Mouse (Mus musculus) embryo, embryonic 11 days (tissue): ENCODE results near the gene Slc9a3.

Experiments
- DNase-seq: peaks from one replicate; pipeline ENCODE4 v3.0.0-alpha.2; 2015

The Slc9a3 gene

DNA sequence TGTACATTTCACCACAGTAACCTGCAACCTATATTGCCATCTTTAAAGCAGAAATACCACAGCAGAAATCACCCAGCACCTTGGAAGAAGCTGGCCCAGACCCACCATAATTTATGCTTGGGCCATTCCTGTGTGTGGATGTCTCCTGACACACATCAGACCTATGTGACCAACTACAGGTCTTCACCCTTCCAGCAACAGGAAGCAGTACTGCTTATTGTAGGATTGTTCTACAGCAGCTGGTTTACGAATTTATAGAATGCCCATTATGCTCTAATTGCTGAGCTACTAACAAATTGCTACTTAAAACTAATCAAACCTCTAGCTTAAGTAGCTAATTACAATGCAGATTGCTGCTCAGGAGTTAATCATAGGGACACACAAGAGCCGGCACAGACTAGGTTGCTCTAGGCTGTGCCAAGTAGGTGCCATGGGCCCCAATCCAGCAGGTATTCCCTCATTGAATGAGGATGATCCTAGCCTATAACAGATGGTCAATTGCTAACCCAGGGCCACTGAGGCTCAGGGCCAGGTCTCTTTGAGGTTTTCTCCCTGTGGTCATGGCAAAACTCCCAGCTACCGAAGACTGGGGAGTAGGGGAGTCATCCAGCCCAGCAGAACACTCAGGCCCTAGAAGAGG is 24.8 kb downstream of the Slc9a3 start:
- DNase-seq: no peak

DNA sequence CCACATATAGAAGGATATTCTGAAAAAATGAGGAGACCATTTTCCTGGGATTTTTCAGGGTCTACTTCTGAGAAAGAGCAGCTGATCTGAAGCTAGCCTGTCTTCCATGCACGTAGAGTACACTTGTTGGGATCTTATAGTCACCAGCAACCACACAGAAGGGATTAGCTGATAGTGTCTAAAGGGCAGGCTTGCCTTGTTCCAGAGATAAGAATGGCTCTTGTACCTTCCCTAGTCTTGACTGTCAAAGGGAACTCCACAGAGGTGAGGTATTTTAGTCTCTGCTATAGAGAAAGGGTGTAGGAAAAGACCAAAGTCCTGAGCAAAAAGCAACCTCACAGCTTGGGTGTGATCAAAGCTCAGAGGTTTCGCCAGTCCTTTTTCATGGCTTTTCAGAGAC is 26.1 kb downstream of the Slc9a3 start:
- no peak for DNase-seq

DNA sequence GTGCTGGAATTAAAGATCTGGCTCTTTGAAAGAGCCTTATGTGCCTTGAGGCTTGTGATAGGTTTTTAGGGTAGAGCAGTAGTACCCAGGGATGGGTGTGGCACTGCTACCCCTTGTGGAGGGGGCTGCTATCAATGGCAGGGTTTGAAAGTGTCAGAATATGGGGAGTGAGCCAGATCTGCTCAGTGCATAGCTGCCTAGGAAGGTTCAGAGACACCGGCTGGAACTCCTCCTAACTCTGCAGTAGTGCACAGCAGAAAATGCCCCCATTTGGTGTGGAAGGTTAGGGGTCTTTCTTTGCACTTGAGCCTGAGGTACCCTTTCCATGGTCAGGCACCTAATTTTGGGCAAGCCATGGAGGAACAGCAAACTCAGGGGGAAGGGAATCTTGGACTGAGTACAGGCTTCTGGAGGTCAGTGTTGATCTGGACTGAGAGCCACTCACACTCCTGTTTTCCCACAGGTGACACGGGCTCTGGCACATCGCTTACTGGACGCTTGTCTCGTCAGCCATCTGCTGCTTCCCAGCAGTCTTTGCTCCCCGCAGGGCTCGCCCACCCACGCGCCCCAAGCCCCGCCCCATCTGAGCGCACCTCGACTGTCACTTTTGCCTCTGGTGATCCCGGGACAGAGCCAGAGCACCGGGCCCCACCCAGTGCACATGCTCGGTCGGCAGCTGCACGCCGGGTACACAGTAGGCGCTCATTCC is 45.2 kb downstream of the Slc9a3 start:
- peak; percentile 72 for DNase-seq

DNA sequence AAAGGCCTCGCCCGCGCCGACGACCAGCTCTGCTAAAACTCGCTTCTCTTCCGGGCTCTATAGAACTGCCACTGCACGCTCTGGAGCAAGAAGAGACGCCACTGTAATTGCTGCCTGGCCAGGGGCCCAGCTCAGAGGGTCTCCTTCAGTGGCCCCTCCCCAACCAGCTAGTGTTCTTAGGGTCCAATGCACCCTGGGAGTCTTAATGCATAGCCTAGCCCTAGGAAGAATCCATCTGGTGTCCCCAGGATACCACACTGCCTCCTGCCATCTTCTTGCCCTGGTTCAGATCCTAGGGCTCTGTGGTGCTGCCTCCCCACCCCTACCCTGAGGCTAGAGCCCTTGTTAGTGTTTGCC is 45.8 kb downstream of the Slc9a3 start:
- DNase-seq: no peak

DNA sequence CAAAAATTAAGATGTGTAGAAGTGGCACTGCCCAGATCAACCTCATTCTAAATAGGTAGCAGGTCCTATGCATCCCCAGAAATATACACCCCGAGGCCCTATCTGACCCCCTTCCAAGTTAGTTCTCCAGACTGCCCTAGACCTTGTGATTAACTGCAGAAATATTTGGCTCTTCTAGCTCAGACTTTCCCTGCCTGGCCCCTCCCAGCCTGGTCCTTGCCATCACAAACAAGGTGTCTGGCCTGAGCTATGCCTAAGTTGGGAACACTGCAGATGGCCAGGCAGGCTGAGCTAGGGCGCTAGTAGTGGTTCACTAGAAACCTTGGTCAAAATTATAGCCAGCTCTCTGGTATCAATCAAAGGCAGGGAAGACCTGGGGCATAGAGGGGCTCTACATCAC is 46.2 kb downstream of the Slc9a3 start:
- DNase-seq: no peak

DNA sequence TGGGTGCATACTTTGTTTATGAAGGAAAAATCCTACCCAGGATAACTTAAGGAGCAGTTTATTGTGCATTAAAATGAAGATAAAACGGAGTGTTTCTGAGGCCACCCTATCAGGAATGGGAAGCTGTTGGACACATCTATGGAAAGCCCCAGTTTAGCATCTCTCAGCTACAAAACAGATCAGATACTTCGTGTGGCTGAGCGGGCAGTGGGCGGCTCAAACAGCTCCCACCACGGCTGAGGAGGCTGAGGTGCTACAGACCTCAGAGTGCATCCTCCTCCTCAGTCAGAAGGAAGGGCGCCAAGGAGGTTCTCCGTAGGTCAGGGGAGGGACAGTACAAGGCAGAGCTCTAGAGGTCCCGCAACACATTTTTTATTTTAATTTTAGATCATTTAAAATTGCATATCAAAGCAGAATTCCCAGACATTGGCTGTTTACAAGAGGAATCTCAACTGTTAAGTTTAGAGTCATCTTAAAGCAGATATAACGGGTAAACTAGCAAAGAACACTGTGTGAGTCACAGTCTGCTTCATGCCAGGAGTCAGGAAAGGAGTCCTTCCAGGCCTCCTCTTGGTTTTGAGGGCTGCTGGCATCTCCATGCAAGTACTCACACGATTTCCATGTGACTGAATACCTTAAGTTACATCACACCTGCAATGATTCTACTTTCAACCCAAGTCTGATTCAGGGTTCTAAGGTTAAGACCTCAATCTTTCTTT is 48.3 kb downstream of the Slc9a3 start:
- DNase-seq: no peak

DNA sequence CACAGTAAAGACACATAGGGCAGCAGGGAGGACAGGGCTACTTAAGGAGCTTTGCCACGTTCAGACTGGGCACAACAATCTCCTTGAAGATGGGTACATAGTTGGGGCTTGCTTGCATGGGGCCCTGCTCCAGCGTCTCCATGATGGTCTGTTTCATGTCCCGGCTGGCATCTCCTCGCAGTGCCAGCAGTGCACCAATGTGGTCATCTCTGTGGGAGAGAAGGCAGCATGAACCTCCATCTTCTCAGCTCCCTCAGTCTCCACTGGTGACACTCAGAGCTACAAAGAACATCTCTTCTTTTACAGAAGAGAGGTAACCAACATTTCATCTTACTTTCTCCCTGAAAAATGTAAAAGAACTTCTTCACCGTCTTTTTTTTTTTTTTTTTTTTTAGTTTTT is 50.8 kb downstream of the Slc9a3 start:
- no peak for DNase-seq

DNA sequence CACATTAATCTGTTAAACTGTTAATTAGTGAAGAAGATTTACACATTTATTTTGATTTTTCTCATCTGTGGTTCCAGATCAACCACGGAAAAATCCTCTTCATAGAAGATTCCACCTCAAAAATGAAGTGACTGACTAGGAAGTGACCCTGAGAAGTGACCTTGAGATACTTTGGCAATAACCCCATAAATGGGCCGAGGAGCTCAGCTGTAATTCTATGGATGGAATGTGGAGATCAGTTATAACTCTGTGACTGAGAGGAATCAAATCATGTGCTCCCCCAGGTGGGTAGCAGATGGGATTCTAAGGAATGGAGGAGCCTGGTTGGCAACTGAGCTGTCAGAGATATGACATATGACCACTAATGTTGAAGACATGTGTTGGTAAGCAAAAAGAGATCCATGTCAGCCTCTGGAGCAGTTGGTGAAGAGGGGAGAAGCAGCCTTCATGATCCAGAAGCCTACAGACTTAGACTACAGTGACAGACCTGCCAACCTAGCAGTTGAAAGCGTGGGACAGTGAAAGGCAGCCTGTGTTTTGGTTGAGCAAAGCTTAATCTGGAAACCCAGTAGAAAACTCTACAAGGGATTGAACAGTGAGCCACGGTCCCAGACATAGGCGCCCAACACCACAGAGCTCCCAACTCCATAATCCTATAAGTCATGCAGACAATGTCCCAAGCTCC is 61.9 kb downstream of the Slc9a3 start:
- no peak for DNase-seq

DNA sequence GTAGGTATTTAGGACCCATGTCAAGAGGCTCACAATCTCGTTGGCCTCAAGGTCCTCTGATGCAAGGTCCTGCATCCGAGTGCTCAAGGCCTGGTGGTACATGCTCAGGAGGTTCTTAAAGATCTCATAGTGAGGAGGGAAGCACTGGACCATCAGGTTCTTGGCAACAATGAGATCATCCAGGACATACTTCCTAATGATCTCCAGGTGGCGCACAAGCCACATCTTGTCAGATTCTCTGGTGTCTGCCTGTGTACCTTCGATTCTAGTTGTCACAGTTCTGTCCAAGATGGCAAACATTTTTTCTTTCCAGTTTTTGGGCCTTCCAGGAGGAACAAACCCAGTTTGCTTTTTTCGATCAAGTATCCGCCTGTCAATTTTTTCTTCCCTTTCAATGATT is 71.4 kb downstream of the Slc9a3 start:
- peak; percentile 46 for DNase-seq

DNA sequence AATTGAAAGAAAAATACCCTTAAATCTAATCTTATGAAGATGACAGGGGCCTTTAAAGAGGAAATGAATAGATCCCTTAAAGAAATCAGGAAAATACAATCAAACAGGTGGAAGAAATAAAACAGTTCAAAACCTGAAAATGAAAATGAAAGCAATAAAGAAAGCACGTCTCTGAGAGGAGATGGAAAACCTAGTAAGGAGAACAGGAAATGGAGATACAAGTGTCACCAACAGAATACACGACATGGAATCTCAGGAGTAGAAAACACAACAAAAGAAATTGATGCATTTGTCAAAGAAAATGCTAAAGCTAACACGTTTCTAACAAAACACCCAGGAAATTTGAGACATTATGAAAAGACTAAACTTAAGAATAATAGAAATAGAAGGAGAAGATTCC is 75.2 kb downstream of the Slc9a3 start:
- no peak for DNase-seq

DNA sequence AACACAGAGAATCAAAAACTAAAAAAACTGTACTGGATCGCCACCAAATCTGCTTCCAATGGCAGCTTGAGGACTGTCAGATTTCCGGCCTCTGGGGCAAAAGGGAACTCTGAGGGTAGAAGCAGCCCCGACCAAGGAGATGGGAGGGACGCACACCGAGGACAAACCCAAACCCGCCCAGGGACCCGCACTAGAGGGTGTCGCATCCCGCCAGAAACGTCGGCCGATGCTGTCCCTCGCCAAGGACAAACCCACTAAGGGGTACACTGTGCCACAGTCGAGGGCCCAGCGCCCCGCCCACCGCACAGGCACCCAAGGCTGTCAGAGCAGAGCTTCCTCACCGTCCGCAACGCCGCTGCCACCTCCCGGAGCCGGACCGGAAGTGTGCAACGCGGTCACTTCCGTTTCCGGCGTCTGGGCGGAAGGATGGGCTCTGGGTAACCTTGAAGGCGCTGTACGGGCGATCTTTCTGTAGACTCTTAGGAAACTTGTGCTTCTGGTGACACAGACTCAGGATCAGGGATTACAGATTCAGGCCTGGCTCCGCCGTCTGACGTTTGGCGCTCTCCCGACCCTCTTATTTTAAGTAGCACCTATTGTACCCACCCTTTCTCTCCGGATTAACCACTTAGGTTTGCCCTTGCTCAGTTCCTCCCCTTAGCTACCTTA is 87.2 kb downstream of the Slc9a3 start, which contains the start of gene Exoc3:
Exoc3 (minus strand) TSS at position 416 of the 669 bp plus-strand sequence.
- peak; percentile 93 for DNase-seq

DNA sequence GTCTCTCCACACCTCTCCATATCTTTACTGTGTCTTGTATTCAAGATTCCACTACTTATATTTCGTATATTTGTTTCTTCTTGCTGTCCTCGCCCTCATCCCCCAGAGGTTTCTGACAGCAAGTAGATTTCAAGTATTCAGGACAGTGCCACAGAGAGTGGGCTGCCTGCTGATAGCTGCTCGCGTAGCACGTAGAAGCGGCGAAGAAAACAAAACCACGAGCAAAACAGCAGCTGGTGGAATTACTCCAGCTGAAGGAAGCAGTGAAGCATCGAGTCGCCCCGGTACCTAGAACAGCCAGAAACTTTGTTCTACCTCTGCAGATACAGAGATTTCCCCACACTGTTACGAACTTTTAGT is 87.7 kb downstream of the Slc9a3 start:
- DNase-seq: peak; percentile 33

DNA sequence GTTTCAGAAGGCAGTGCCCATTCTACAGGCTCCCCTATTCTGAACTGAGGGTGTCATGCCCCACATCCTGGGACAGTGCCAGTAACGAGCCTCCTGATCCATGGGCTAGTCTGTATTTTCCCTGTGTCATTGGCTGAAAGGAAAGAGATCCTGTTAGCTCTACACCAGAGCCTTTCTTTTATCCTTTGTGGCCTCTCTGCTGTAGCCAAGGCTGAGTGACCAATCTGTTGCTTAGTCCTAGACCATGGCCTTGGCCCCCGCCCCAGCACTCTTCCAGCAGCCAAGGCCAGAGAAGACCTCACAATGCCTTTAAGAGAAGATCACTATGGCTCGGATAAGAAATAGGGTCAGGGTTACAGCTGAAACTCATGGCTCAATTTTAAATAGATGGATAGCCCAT is 97.2 kb downstream of the Slc9a3 start:
- no peak for DNase-seq
